Mouse (Mus musculus) intestine, embryonic 15.5 days (tissue): ENCODE measurements around the gene Pitx3. TPM values are rescaled to one million over a fixed set of nuclear protein-coding genes. Genes with fewer than 3 reads are reported as not detected.
"Not testable (repeated sequence)": the region's sequence is repeated elsewhere in the genome, so short reads cannot be mapped to it uniquely, and the experiment has no call there.

Source experiments
- ATAC-seq: fragments of 200-750 bp; cut with Nextera tagmentation; 2 replicates; pipeline ENCODE4 v1.8.0; 2017; ENCODE audit warnings: moderate TSS enrichment, moderate library complexity
- H3K27ac ChIP-seq: fragments of 300-500 bp; sonication (generic); 2 replicates; pipeline ENCODE4 v1.5.1; 2015; ENCODE audit warnings: mild to moderate bottlenecking, inconsistent platforms
- H3K27me3 ChIP-seq: fragments of 300-500 bp; sonication (generic); replicated peaks from 2 replicates; pipeline ENCODE4 v1.6.1; 2015; ENCODE audit warnings: inconsistent platforms
- H3K36me3 ChIP-seq: fragments of 300-500 bp; sonication (generic); 2 replicates; pipeline ENCODE4 v1.6.1; 2015; ENCODE audit warnings: inconsistent platforms
- H3K4me1 ChIP-seq: fragments of 300-500 bp; sonication (generic); replicated peaks from 2 replicates; pipeline ENCODE4 v1.6.1; 2015; ENCODE audit warnings: inconsistent platforms
- H3K4me2 ChIP-seq: fragments of 300-500 bp; sonication (generic); replicated peaks from 2 replicates; pipeline ENCODE4 v1.6.1; 2015; ENCODE audit warnings: mild to moderate bottlenecking, inconsistent platforms
- H3K4me3 ChIP-seq: fragments of 300-500 bp; sonication (generic); replicated peaks from 2 replicates; pipeline ENCODE4 v1.5.1; 2015; ENCODE audit warnings: inconsistent platforms
- H3K9ac ChIP-seq: fragments of 300-500 bp; sonication (generic); 2 replicates; pipeline ENCODE4 v1.6.1; 2015; ENCODE audit warnings: inconsistent platforms
- H3K9me3 ChIP-seq: fragments of 300-500 bp; sonication (generic); 2 replicates; pipeline ENCODE4 v1.6.1; 2016; ENCODE audit warnings: inconsistent platforms
- WGBS: fragments of 180-500 bp; shearing (Covaris S2); methylation state at CpG from one replicate; pipeline ENCODE4 v1.1.7; 2015; 5-methylcytosine and 5-hydroxymethylcytosine counted together
- polyA plus RNA-seq: library from polyadenylated mRNA; unstranded; fragments of >200 nt; fragmentation: Nextera tagmentation; extraction: Ambion mirVana; gene quantifications from 2 replicates; pipeline ENCODE4 v1.2.1, GENCODE M21; 2015

Gene Pitx3
- not detected in 2 replicates for polyA plus RNA-seq

- WGBS = 2% methylated on average over 42 of the region's 47 CpGs
- peaks cover 17% of the 10 kb centered on the region for H3K4me1 ChIP-seq
These were observed at the start of gene Pitx3 for GRCm38 (mm10) chr19:46147511-46148371. Gene Pitx3, minus strand, starts transcription at chr19:46148326.

GRCm38 (mm10) chr19:46187203-46187602, 39.1 kb upstream of the Pitx3 start:
- H3K27ac ChIP-seq = no peak overlapping the region
- H3K9me3 ChIP-seq = no peaks in the 10 kb centered on the region
- ATAC-seq = no peak
- H3K27me3 ChIP-seq = no peaks in the 10 kb centered on the region
- no peak overlapping the region for H3K9ac ChIP-seq
- H3K36me3 ChIP-seq = no peaks in the 10 kb centered on the region; the same call in 1 of the 2 replicates
- 60% methylated on average over 2 of the region's 2 CpGs for WGBS
- no peak overlapping the region for H3K4me2 ChIP-seq
- no peak overlapping the region for H3K4me3 ChIP-seq
- H3K4me1 ChIP-seq = peaks cover 3% of the 10 kb centered on the region; the same call in 1 of the 2 replicates

More at GRCm38 (mm10) chr19:46147511-46148371, at the start of gene Pitx3:
- Histone ChIP-seq H3K27me3 (peaks cover 69% of the 10 kb centered on the region), H3K27ac (no peak within 1 kb of the TSS), H3K4me2 (peak within 1 kb of the TSS; percentile 99), H3K9me3 (no peaks in the 10 kb centered on the region), H3K9ac (peak within 1 kb of the TSS; percentile 20; the same call in 1 of the 2 replicates), H3K36me3 (no peaks in the 10 kb centered on the region), H3K4me3 (peak within 1 kb of the TSS; percentile 59)
- ATAC-seq = no peak

GRCm38 (mm10) chr19:46186611-46187010, 38.5 kb upstream of the Pitx3 start:
- no peak for ATAC-seq
- 23% methylated on average over 3 of the region's 3 CpGs for WGBS
- H3K4me1 ChIP-seq = peaks cover 3% of the 10 kb centered on the region; the same call in 1 of the 2 replicates
- H3K9me3 ChIP-seq = no peaks in the 10 kb centered on the region
- H3K36me3 ChIP-seq = no peaks in the 10 kb centered on the region; the same call in 1 of the 2 replicates
- no peak overlapping the region for H3K4me2 ChIP-seq
- no peak overlapping the region for H3K27ac ChIP-seq
- H3K4me3 ChIP-seq = no peak overlapping the region
- no peaks in the 10 kb centered on the region for H3K27me3 ChIP-seq
- H3K9ac ChIP-seq = no peak overlapping the region

- Histone ChIP-seq H3K36me3 (no peaks in the 10 kb centered on the region; the same call in 1 of the 2 replicates), H3K9ac (no peak overlapping the region), H3K4me3 (no peak overlapping the region), H3K4me2 (no peak overlapping the region), H3K9me3 (no peaks in the 10 kb centered on the region), H3K27ac (no peak overlapping the region), H3K27me3 (no peaks in the 10 kb centered on the region), H3K4me1 (peaks cover 3% of the 10 kb centered on the region; the same call in 1 of the 2 replicates)
- ATAC-seq = no peak
- 90% methylated on average over 3 of the region's 3 CpGs for WGBS
These were observed 34.1 kb upstream of the Pitx3 start for GRCm38 (mm10) chr19:46182241-46182640.

- 90% methylated on average over 2 of the region's 2 CpGs for WGBS
- Histone ChIP-seq H3K9me3 (no peaks in the 10 kb centered on the region), H3K4me3 (no peak overlapping the region), H3K27ac (no peak overlapping the region), H3K4me2 (no peak overlapping the region), H3K36me3 (no peaks in the 10 kb centered on the region; the same call in 1 of the 2 replicates), H3K4me1 (no peaks in the 10 kb centered on the region), H3K9ac (no peak overlapping the region), H3K27me3 (no peaks in the 10 kb centered on the region)
- no peak for ATAC-seq
These were observed 32.1 kb upstream of the Pitx3 start for GRCm38 (mm10) chr19:46180274-46180673.

GRCm38 (mm10) chr19:46177046-46177445, 28.9 kb upstream of the Pitx3 start:
- Histone ChIP-seq H3K9ac (no peak overlapping the region), H3K4me1 (no peaks in the 10 kb centered on the region), H3K4me2 (no peak overlapping the region), H3K9me3 (no peaks in the 10 kb centered on the region), H3K27ac (no peak overlapping the region), H3K27me3 (no peaks in the 10 kb centered on the region), H3K4me3 (no peak overlapping the region), H3K36me3 (no peaks in the 10 kb centered on the region)
- WGBS = 66% methylated on average over 5 of the region's 5 CpGs
- ATAC-seq = no peak

- Histone ChIP-seq H3K4me1 (no peaks in the 10 kb centered on the region), H3K9me3 (no peaks in the 10 kb centered on the region), H3K4me3 (no peak overlapping the region), H3K9ac (no peak overlapping the region), H3K4me2 (no peak overlapping the region), H3K27me3 (no peaks in the 10 kb centered on the region), H3K36me3 (no peaks in the 10 kb centered on the region), H3K27ac (no peak overlapping the region)
- ATAC-seq = no peak
These were observed 27.0 kb upstream of the Pitx3 start for GRCm38 (mm10) chr19:46175173-46175572.

- Histone ChIP-seq H3K4me3 (no peak overlapping the region), H3K9me3 (no peaks in the 10 kb centered on the region), H3K4me1 (no peaks in the 10 kb centered on the region), H3K27me3 (no peaks in the 10 kb centered on the region), H3K9ac (no peak overlapping the region), H3K36me3 (no peaks in the 10 kb centered on the region), H3K27ac (no peak overlapping the region), H3K4me2 (no peak overlapping the region)
- ATAC-seq = no peak
- 74% methylated on average over 5 of the region's 5 CpGs for WGBS
These were observed 24.4 kb upstream of the Pitx3 start for GRCm38 (mm10) chr19:46172541-46172940.

- Histone ChIP-seq H3K4me1 (no peaks in the 10 kb centered on the region), H3K36me3 (peaks cover 6% of the 10 kb centered on the region; the same call in 1 of the 2 replicates), H3K4me2 (no peak overlapping the region), H3K9me3 (no peaks in the 10 kb centered on the region), H3K9ac (no peak overlapping the region), H3K4me3 (no peak overlapping the region), H3K27ac (no peak overlapping the region), H3K27me3 (no peaks in the 10 kb centered on the region)
- no peak for ATAC-seq
- 71% methylated on average over 1 of the region's 1 CpGs for WGBS
These were observed 21.8 kb upstream of the Pitx3 start for GRCm38 (mm10) chr19:46169913-46170312.

- Histone ChIP-seq H3K27ac (no peak overlapping the region), H3K4me1 (no peaks in the 10 kb centered on the region), H3K4me2 (no peak overlapping the region), H3K9me3 (no peaks in the 10 kb centered on the region), H3K27me3 (no peaks in the 10 kb centered on the region), H3K36me3 (peaks cover 6% of the 10 kb centered on the region; the same call in 1 of the 2 replicates), H3K9ac (no peak overlapping the region), H3K4me3 (no peak overlapping the region)
- 88% methylated on average over 3 of the region's 3 CpGs for WGBS
- ATAC-seq = no peak
These were observed 21.3 kb upstream of the Pitx3 start for GRCm38 (mm10) chr19:46169396-46169795.

- H3K4me1 ChIP-seq, ATAC-seq, H3K4me3 ChIP-seq, H3K27me3 ChIP-seq, H3K9me3 ChIP-seq, H3K27ac ChIP-seq, H3K9ac ChIP-seq, H3K4me2 ChIP-seq: not testable (repeated sequence)
- H3K36me3 ChIP-seq = peaks cover 11% of the 10 kb centered on the region; the same call in 1 of the 2 replicates
- 83% methylated on average over 1 of the region's 2 CpGs for WGBS
These were observed 19.0 kb upstream of the Pitx3 start for GRCm38 (mm10) chr19:46167169-46167568.

GRCm38 (mm10) chr19:46165950-46166349, 17.8 kb upstream of the Pitx3 start:
- no peak for ATAC-seq
- H3K4me3 ChIP-seq = no peak overlapping the region
- WGBS = 91% methylated on average over 3 of the region's 3 CpGs

More at GRCm38 (mm10) chr19:46165950-46166349, 17.8 kb upstream of the Pitx3 start:
- Histone ChIP-seq H3K4me2 (no peak overlapping the region), H3K9ac (no peak overlapping the region), H3K27me3 (no peaks in the 10 kb centered on the region), H3K36me3 (peaks cover 11% of the 10 kb centered on the region; the same call in 1 of the 2 replicates), H3K27ac (no peak overlapping the region), H3K9me3 (no peaks in the 10 kb centered on the region), H3K4me1 (no peaks in the 10 kb centered on the region)
